Mouse (Mus musculus) inflammation-experienced regulatory T-cells, adult 6 months (primary cell): ENCODE data around the gene Gm21900. TPM values are rescaled to one million over a fixed set of nuclear protein-coding genes. Genes with fewer than 3 reads are reported as not detected.
"Not testable (repeated sequence)": the region's sequence is repeated elsewhere in the genome, so short reads cannot be mapped to it uniquely, and the experiment has no call there.

Experiments used
- ATAC-seq: one replicate; pipeline ENCODE4 v1.8.0; 2017
- polyA plus RNA-seq, 3 experiments: library from polyadenylated mRNA; unstranded; fragments of 100-300 nt; shearing (Covaris generic); gene quantifications; one replicate each; pipeline ENCODE4 v1.2.1; 2017

Gene Gm21900
- polyA plus RNA-seq: not detected

DNA sequence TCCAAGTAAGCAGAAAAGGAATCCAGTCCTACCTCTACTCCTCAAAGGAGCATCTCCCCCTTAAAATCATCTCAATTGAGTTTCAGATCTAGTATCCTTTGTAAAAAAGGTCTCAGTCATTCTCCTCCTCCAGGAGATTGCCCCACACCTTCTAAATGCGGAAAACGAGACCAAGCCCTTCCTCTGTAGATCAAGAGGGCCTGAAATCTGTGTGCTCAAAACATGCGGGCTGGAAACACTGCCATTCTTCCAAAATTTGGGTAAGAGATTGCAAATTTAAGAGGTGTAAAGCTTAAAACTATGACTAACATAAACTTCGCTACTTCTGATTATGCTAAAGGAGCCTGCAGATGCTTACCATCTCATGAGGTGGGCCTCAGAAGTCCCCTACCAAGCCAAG lies at the start of gene Gm21900:
Gene Gm21900, plus strand, starts transcription at position 301 of the 400 bp plus-strand sequence.
- not testable (repeated sequence) for ATAC-seq

- not testable (repeated sequence) for ATAC-seq
Measured at GRCm38 (mm10) chrY:10643516-10643915, 27.4 kb downstream of the Gm21900 start.

Other genes starting within 250 kb of the Gm21900 start
- gene Gm28510, start 203.6 kb upstream of the Gm21900 start, polyA plus RNA-seq: not detected
- not detected for gene Gm20737, start 80.3 kb upstream of the Gm21900 start, polyA plus RNA-seq
- gene Gm21775, start 62.9 kb upstream of the Gm21900 start, polyA plus RNA-seq: not detected
- gene Gm20777, start 136.1 kb downstream of the Gm21900 start, polyA plus RNA-seq: not detected